Mouse (Mus musculus): ENCODE measurements around the gene Cyp2g1. TPM values are rescaled to one million over a fixed set of nuclear protein-coding genes. Genes with fewer than 3 reads are reported as not detected.
A peak's percentile ranks its signal among the peaks of the same experiment; 100 is the strongest.
"Not testable (repeated sequence)": the region's sequence is repeated elsewhere in the genome, so short reads cannot be mapped to it uniquely, and the experiment has no call there.

Cyp2g1 gene
- not detected for total RNA-seq (2022)

GRCm38 (mm10) chr7:26808592-26808991 lies at the start of gene Cyp2g1:
Gene Cyp2g1 (plus strand): TSS chr7:26808892.
- DNase-seq (ENCODE audit: low spot score) = no peak

- no peak for DNase-seq (ENCODE audit: low spot score)
Measured at GRCm38 (mm10) chr7:26767084-26767483, 41.6 kb upstream of the Cyp2g1 start.

GRCm38 (mm10) chr7:26769881-26770470 lies 38.7 kb upstream of the Cyp2g1 start:
- DNase-seq (ENCODE audit: low spot score) = no peak

- DNase-seq (ENCODE audit: low spot score) = no peak
Measured at GRCm38 (mm10) chr7:26772866-26773586, 35.7 kb upstream of the Cyp2g1 start.

- DNase-seq (ENCODE audit: low spot score) = no peak
Measured at GRCm38 (mm10) chr7:26775866-26776265, 32.8 kb upstream of the Cyp2g1 start.

- no peak for DNase-seq (ENCODE audit: low spot score)
Measured at GRCm38 (mm10) chr7:26777806-26778205, 30.9 kb upstream of the Cyp2g1 start.

GRCm38 (mm10) chr7:26778474-26778873 lies 30.2 kb upstream of the Cyp2g1 start:
- DNase-seq (ENCODE audit: low spot score) = peak; percentile 6

- DNase-seq (ENCODE audit: low spot score) = no peak
Measured at GRCm38 (mm10) chr7:26779799-26780416, 28.8 kb upstream of the Cyp2g1 start.

GRCm38 (mm10) chr7:26780510-26780909 lies 28.2 kb upstream of the Cyp2g1 start:
- DNase-seq (ENCODE audit: low spot score) = no peak

- DNase-seq (ENCODE audit: low spot score) = no peak
Measured at GRCm38 (mm10) chr7:26780998-26781766, 27.5 kb upstream of the Cyp2g1 start.

GRCm38 (mm10) chr7:26781767-26782131 lies 26.9 kb upstream of the Cyp2g1 start:
- DNase-seq (ENCODE audit: low spot score) = no peak

GRCm38 (mm10) chr7:26783163-26783562 lies 25.5 kb upstream of the Cyp2g1 start:
- peak; percentile 0 for DNase-seq (ENCODE audit: low spot score)

GRCm38 (mm10) chr7:26786013-26786412 lies 22.7 kb upstream of the Cyp2g1 start:
- not testable (repeated sequence) for DNase-seq (ENCODE audit: low spot score)

GRCm38 (mm10) chr7:26789984-26790383 lies 18.7 kb upstream of the Cyp2g1 start:
- no peak for DNase-seq (ENCODE audit: low spot score)

- DNase-seq (ENCODE audit: low spot score) = no peak
Measured at GRCm38 (mm10) chr7:26800104-26800503, 8.6 kb upstream of the Cyp2g1 start.

- no peak for DNase-seq (ENCODE audit: low spot score)
Measured at GRCm38 (mm10) chr7:26800996-26801395, 7.7 kb upstream of the Cyp2g1 start.

- DNase-seq (ENCODE audit: low spot score) = not testable (repeated sequence)
Measured at GRCm38 (mm10) chr7:26831556-26832292, 23.0 kb downstream of the Cyp2g1 start.

GRCm38 (mm10) chr7:26832668-26833067 lies 24.0 kb downstream of the Cyp2g1 start:
- not testable (repeated sequence) for DNase-seq (ENCODE audit: low spot score)

- not testable (repeated sequence) for DNase-seq (ENCODE audit: low spot score)
Measured at GRCm38 (mm10) chr7:26835059-26835458, 26.4 kb downstream of the Cyp2g1 start, which contains the start of gene Cyp2a5. Gene Cyp2a5 (plus strand): TSS chr7:26835305.

GRCm38 (mm10) chr7:26843400-26843799 lies 34.7 kb downstream of the Cyp2g1 start:
- DNase-seq (ENCODE audit: low spot score) = not testable (repeated sequence)

- not testable (repeated sequence) for DNase-seq (ENCODE audit: low spot score)
Measured at GRCm38 (mm10) chr7:26850063-26850462, 41.4 kb downstream of the Cyp2g1 start.

Measured in heart, adult 8-10 months (tissue).